In the genomic region with DNA sequence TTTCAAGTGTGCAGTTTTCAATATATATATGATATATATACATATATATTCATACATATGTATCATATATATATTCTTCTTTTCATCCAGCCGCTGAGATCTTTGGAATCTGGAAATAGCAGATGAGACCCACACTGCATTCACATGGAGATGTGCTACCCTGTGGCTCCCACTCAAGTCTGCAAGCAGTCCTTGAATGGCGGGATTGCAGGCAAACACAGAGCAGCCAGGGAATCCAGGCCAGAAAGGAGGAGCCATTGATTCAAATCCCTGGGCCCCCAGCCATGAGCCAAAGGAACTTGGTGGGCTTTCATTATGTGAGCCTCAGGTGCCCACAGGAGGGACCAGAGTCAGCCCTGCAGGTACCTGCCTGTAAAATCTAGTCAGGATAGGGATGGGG, we compare ENCODE assay signal across 26 mouse cellular contexts. TPM values are rescaled to one million over a fixed set of nuclear protein-coding genes. Genes with fewer than 3 reads are reported as not detected.
"Had no signal": no experiment of that assay in that cellular context is flagged by ENCODE, and none has a peak within 500 bp of the region (broad histone marks: within the 10 kb centered on the region; RNA-seq: fewer than 3 reads in every experiment).

No protein-coding gene starts in this region.

- H3K4me3 ChIP-seq: gastrocnemius, adult 2 months; heart, embryonic 10.5 days; heart, embryonic 12.5 days; hindbrain, embryonic 10.5 days; hindbrain, embryonic 12.5 days; intestine, embryonic 15.5 days; kidney, embryonic 15.5 days; left cerebral cortex, adult 2 months; limb, embryonic 13.5 days; limb, embryonic 15.5 days had no signal

- H3K36me3 ChIP-seq: heart, embryonic 10.5 days; heart, embryonic 12.5 days; hindbrain, embryonic 10.5 days; kidney, embryonic 15.5 days; limb, embryonic 13.5 days; limb, embryonic 15.5 days had no signal

- H3K4me1 ChIP-seq: intestine, embryonic 15.5 days had no signal

- DNase-seq: gastrocnemius, adult 2 months; gastrocnemius, postnatal 10 days; gastrocnemius, postnatal 25 days; heart, adult 18-20 months; heart, postnatal 10 days; heart, postnatal 4 days; kidney, adult 2 months; kidney, adult 9 months; kidney, postnatal 14 days; kidney, postnatal 36 days; layer of hippocampus, adult 9-11 months; layer of hippocampus, postnatal 36 days; left cerebral cortex, postnatal 4 days had no signal

- H3K4me2 ChIP-seq: heart, embryonic 12.5 days; hindbrain, embryonic 12.5 days; hindbrain, embryonic 14.5 days; intestine, embryonic 15.5 days; kidney, embryonic 15.5 days; limb, embryonic 13.5 days; limb, embryonic 15.5 days had no signal

- H3K9ac ChIP-seq: heart, embryonic 12.5 days; hindbrain, embryonic 12.5 days; hindbrain, embryonic 14.5 days; intestine, embryonic 15.5 days; kidney, embryonic 15.5 days; limb, embryonic 13.5 days; limb, embryonic 15.5 days had no signal

- ATAC-seq: hindbrain, embryonic 16.5 days; inflammation-experienced regulatory T-cells, adult 6 months; intestine, embryonic 15.5 days had no signal

- H3K27ac ChIP-seq: gastrocnemius, adult 2 months; heart, embryonic 10.5 days; hindbrain, embryonic 10.5 days; hindbrain, embryonic 12.5 days; hindbrain, embryonic 14.5 days; intestine, embryonic 15.5 days; kidney, embryonic 15.5 days; kidney, postnatal 0 days; left cerebral cortex, adult 2 months; limb, embryonic 13.5 days; limb, embryonic 15.5 days had no signal

- H3K9me3 ChIP-seq: heart, embryonic 10.5 days; heart, embryonic 12.5 days; hindbrain, embryonic 10.5 days; hindbrain, embryonic 12.5 days; intestine, embryonic 15.5 days; kidney, embryonic 15.5 days; limb, embryonic 13.5 days; limb, embryonic 15.5 days had no signal

- H3K27me3 ChIP-seq: heart, embryonic 12.5 days; hindbrain, embryonic 12.5 days; intestine, embryonic 15.5 days; kidney, embryonic 15.5 days; limb, embryonic 13.5 days; limb, embryonic 15.5 days had no signal

RNA-seq across cellular contexts. Expression of gene Pde9a, which starts 32.8 kb away (rescaled TPM):
- polyA plus RNA-seq: inflammation-experienced regulatory T-cells, adult 6 months had no signal
